Mouse (Mus musculus) intestine, embryonic 16.5 days (tissue): ENCODE data around the gene Olfr284. TPM values are rescaled to one million over a fixed set of nuclear protein-coding genes. Genes with fewer than 3 reads are reported as not detected.

Source experiments
- polyA plus RNA-seq: library from polyadenylated mRNA; unstranded; fragments of >200 nt; fragmentation: Nextera tagmentation; extraction: Ambion mirVana; gene quantifications from 2 replicates; pipeline ENCODE4 v1.2.1, GENCODE M21; 2015

The Olfr284 gene
- polyA plus RNA-seq, 1 experiment from 2014 or later, result not detected

Other genes with a start within 250 kb of the Olfr284 start
- gene Pfkm, start 248.4 kb downstream of the Olfr284 start, polyA plus RNA-seq, result 30.5 and 31.7 TPM in 2 replicates
- 18.0 and 20.2 TPM in 2 replicates for gene Senp1, start 247.2 kb downstream of the Olfr284 start, polyA plus RNA-seq
- 52.7 and 54.9 TPM in 2 replicates for gene Asb8, start 175.4 kb downstream of the Olfr284 start, polyA plus RNA-seq
- 1.4 and 1.7 TPM in 2 replicates for gene Ccdc184, start 173.8 kb downstream of the Olfr284 start, polyA plus RNA-seq
- not detected in 2 replicates for gene Olfr288, start 145.4 kb downstream of the Olfr284 start, polyA plus RNA-seq
- not detected in 2 replicates for gene Gm44579, start 120.0 kb downstream of the Olfr284 start, polyA plus RNA-seq
- not detected in 2 replicates for gene Olfr287, start 119.9 kb downstream of the Olfr284 start, polyA plus RNA-seq
- not detected in 2 replicates for gene Olfr286, start 106.5 kb downstream of the Olfr284 start, polyA plus RNA-seq
- not detected in 2 replicates for gene H1fnt, start 83.7 kb downstream of the Olfr284 start, polyA plus RNA-seq
- 0.39 and 0.42 TPM in 2 replicates for gene Zfp641, start 44.8 kb downstream of the Olfr284 start, polyA plus RNA-seq
- not detected in 2 replicates for gene Olfr285, start 23.6 kb downstream of the Olfr284 start, polyA plus RNA-seq
- gene Olfr283, start 40.0 kb upstream of the Olfr284 start, polyA plus RNA-seq, result not detected in 2 replicates
- not detected in 2 replicates for gene Olfr282, start 90.2 kb upstream of the Olfr284 start, polyA plus RNA-seq
- not detected in 2 replicates for gene Olfr281, start 111.6 kb upstream of the Olfr284 start, polyA plus RNA-seq
- not detected in 2 replicates for gene OR5BS1P, start 128.9 kb upstream of the Olfr284 start, polyA plus RNA-seq
- 0.31 TPM in 1 of 2 replicates, not detected in the other for gene Lalba, start 141.7 kb upstream of the Olfr284 start, polyA plus RNA-seq
- gene Olfr279, start 151.4 kb upstream of the Olfr284 start, polyA plus RNA-seq, result not detected in 2 replicates
- gene Kansl2, start 193.3 kb upstream of the Olfr284 start, polyA plus RNA-seq, result 67.2 and 69.6 TPM in 2 replicates
- gene Ccnt1, start 229.9 kb upstream of the Olfr284 start, polyA plus RNA-seq, result 41.2 and 43.7 TPM in 2 replicates
- 0.43 TPM in 1 of 2 replicates, not detected in the other for gene 4930415O20Rik, start 230.0 kb upstream of the Olfr284 start, polyA plus RNA-seq